In the genomic region with DNA sequence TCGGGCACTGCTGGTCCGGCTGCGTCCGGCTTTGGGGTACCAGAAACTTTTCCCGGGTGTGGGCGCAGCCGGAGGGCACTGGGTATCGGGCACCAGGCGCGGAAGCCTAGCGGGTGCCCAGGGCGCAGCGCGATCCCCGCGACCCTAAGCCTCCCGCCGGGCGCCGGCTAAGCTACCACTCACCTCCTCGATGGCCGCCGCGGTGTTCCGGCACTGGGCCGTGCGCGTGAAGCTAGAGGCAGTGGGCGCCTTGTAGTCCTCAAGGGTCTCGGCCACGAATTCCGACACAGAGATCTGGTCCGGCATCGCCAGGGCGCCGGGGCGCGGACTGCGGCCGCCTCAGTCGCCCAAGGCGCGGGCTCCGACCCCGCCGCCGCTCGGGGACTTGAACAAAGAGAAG, we compare ENCODE assay signal across 8 mouse cellular contexts.
A peak's percentile ranks its signal among the peaks of the same experiment; 100 is the strongest.
DNase-seq lines count a peak whose midpoint lies in the region; ATAC-seq and TF ChIP-seq lines count a peak whose summit lies in the region.
"Not testable (repeated sequence)": the region's sequence is repeated elsewhere in the genome, so short reads cannot be mapped to it uniquely, and the experiment has no call there.

No protein-coding gene starts in this region.

- H3K9me3 ChIP-seq in forebrain, embryonic 12.5 days; heart, embryonic 15.5 days (replicated peaks); intestine, embryonic 14.5 days (ENCODE audit: control insufficient read depth, low read length); limb, embryonic 11.5 days (ENCODE audit: control insufficient read depth, low read length); liver, postnatal 0 days (ENCODE audit: low read length); midbrain, postnatal 0 days (ENCODE audit: low read length); stomach, postnatal 0 days (ENCODE audit: control insufficient read depth, low read length): not testable (repeated sequence)

- peak overlapping the region; percentile 38; the same call in 1 of the 2 replicates for H3K9ac ChIP-seq in forebrain, embryonic 12.5 days
- peak overlapping the region; percentile 47; the same call in 1 of the 2 replicates for H3K9ac ChIP-seq in heart, embryonic 15.5 days
- H3K9ac ChIP-seq in intestine, embryonic 14.5 days (ENCODE audit: low read length) = peak overlapping the region; percentile 45
- peak overlapping the region; percentile 56 for H3K9ac ChIP-seq in limb, embryonic 11.5 days (ENCODE audit: low read length)
- H3K9ac ChIP-seq in liver, postnatal 0 days (replicated peaks); midbrain, postnatal 0 days (replicated peaks; ENCODE audit: low read length, poor library complexity, severe bottlenecking); stomach, postnatal 0 days (ENCODE audit: low read length): not testable (repeated sequence)

- not testable (repeated sequence) for H3K36me3 ChIP-seq in forebrain, embryonic 12.5 days (replicated peaks); heart, embryonic 15.5 days; intestine, embryonic 14.5 days (ENCODE audit: control insufficient read depth, insufficient read depth, low read length); limb, embryonic 11.5 days (ENCODE audit: control insufficient read depth, insufficient read depth, low read length); liver, postnatal 0 days (replicated peaks; ENCODE audit: insufficient read depth, low read length); midbrain, postnatal 0 days (ENCODE audit: insufficient read depth, low read length); stomach, postnatal 0 days (ENCODE audit: control insufficient read depth, insufficient read depth, low read length)

- under 1% methylated on average over 18 of the region's 48 CpGs for WGBS in forebrain, embryonic 12.5 days
- WGBS in heart, embryonic 15.5 days = 2% methylated on average over 22 of the region's 48 CpGs
- WGBS in intestine, embryonic 14.5 days = 2% methylated on average over 17 of the region's 48 CpGs
- 3% methylated on average over 22 of the region's 48 CpGs for WGBS in limb, embryonic 11.5 days
- WGBS in liver, postnatal 0 days (ENCODE audit: insufficient replicate concordance) = 7% methylated on average over 10 of the region's 48 CpGs
- WGBS in midbrain, postnatal 0 days = 11% methylated on average over 18 of the region's 48 CpGs
- WGBS in stomach, postnatal 0 days = 3% methylated on average over 19 of the region's 48 CpGs

- not testable (repeated sequence) for ATAC-seq in forebrain, embryonic 12.5 days (ENCODE audit: low FRiP score); heart, embryonic 15.5 days (replicated peaks; ENCODE audit: insufficient number of reproducible peaks, insufficient read depth, low FRiP score, low read depth); intestine, embryonic 14.5 days (replicated peaks; ENCODE audit: low FRiP score, low TSS enrichment, low read depth); limb, embryonic 11.5 days (ENCODE audit: insufficient number of reproducible peaks, low FRiP score, low TSS enrichment, low read depth); liver, postnatal 0 days; midbrain, postnatal 0 days (ENCODE audit: low FRiP score); stomach, postnatal 0 days (ENCODE audit: low FRiP score, low TSS enrichment)

- not testable (repeated sequence) for H3K27me3 ChIP-seq in forebrain, embryonic 12.5 days; heart, embryonic 15.5 days; intestine, embryonic 14.5 days (replicated peaks; ENCODE audit: control insufficient read depth, insufficient read depth, low read length); limb, embryonic 11.5 days (ENCODE audit: control insufficient read depth, insufficient read depth, low read length); liver, postnatal 0 days (ENCODE audit: insufficient read depth, low read length); midbrain, postnatal 0 days (ENCODE audit: insufficient read depth, low read length); stomach, postnatal 0 days (ENCODE audit: control insufficient read depth, insufficient read depth, low read length)

- peak overlapping the region; percentile 45 for H3K4me2 ChIP-seq in forebrain, embryonic 12.5 days
- peak overlapping the region; percentile 57 for H3K4me2 ChIP-seq in heart, embryonic 15.5 days
- not testable (repeated sequence) for H3K4me2 ChIP-seq in intestine, embryonic 14.5 days (ENCODE audit: low read length); limb, embryonic 11.5 days (ENCODE audit: low read depth, severe bottlenecking); midbrain, postnatal 0 days (ENCODE audit: low read depth, low read length, poor library complexity, severe bottlenecking)
- H3K4me2 ChIP-seq in liver, postnatal 0 days (ENCODE audit: low read depth, low read length) = 0 out of 2 replicates have a peak overlapping the region, but pooled peaks have one; percentile 26
- peak overlapping the region; percentile 49 for H3K4me2 ChIP-seq in stomach, postnatal 0 days (replicated peaks; ENCODE audit: low read depth)

- TF ChIP-seq CTCF in liver, postnatal 0 days (IDR thresholded peaks at IDR 0.05; ENCODE audit: low read depth); midbrain, postnatal 0 days (IDR thresholded peaks at IDR 0.05); stomach, postnatal 0 days (IDR thresholded peaks at IDR 0.05; ENCODE audit: low read depth): not testable (repeated sequence)

- TF ChIP-seq EP300 in liver, postnatal 0 days (IDR thresholded peaks at IDR 0.05; ENCODE audit: low read depth); stomach, postnatal 0 days (optimal IDR thresholded peaks at IDR 0.05): not testable (repeated sequence)

- peak overlapping the region; percentile 43 for H3K4me3 ChIP-seq in forebrain, embryonic 12.5 days (replicated peaks)
- peak overlapping the region; percentile 53 for H3K4me3 ChIP-seq in heart, embryonic 15.5 days
- H3K4me3 ChIP-seq in intestine, embryonic 14.5 days (ENCODE audit: low read depth, low read length) = peak overlapping the region; percentile 40
- H3K4me3 ChIP-seq in limb, embryonic 11.5 days (ENCODE audit: low read depth, low read length) = peak overlapping the region; percentile 37
- peak overlapping the region; percentile 32 for H3K4me3 ChIP-seq in liver, postnatal 0 days (ENCODE audit: low read depth, low read length)
- peak overlapping the region; percentile 31 for H3K4me3 ChIP-seq in midbrain, postnatal 0 days (ENCODE audit: low read depth, low read length)
- H3K4me3 ChIP-seq in stomach, postnatal 0 days (ENCODE audit: low read depth, low read length) = peak overlapping the region; percentile 33

- H3K27ac ChIP-seq in forebrain, embryonic 12.5 days; heart, embryonic 15.5 days; intestine, embryonic 14.5 days (ENCODE audit: low read depth); limb, embryonic 11.5 days (replicated peaks; ENCODE audit: low read depth, low read length); liver, postnatal 0 days (ENCODE audit: low read depth); midbrain, postnatal 0 days (ENCODE audit: low read depth, low read length); stomach, postnatal 0 days (replicated peaks): not testable (repeated sequence)

- DNase-seq in embryo, embryonic 10.5 days (ENCODE audit: low spot score) = peak; percentile 4
- DNase-seq in intestine, embryonic 14.5 days (ENCODE audit: low spot score) = peak; percentile 61
- peak; percentile 47 for DNase-seq in limb, embryonic 11.5 days (ENCODE audit: low spot score)
- peak; percentile 10 for DNase-seq in liver, postnatal 0 days
- not testable (repeated sequence) for DNase-seq in midbrain, postnatal 0 days (ENCODE audit: low spot score)
- DNase-seq in stomach, postnatal 0 days (ENCODE audit: low spot score) = peak; percentile 13

- not testable (repeated sequence) for H3K4me1 ChIP-seq in forebrain, embryonic 12.5 days; heart, embryonic 15.5 days (replicated peaks); intestine, embryonic 14.5 days (replicated peaks; ENCODE audit: control insufficient read depth, insufficient read depth, low read length); limb, embryonic 11.5 days (ENCODE audit: control insufficient read depth, insufficient read depth, low read length); liver, postnatal 0 days (ENCODE audit: insufficient read depth); midbrain, postnatal 0 days (ENCODE audit: insufficient read depth, low read length); stomach, postnatal 0 days (replicated peaks; ENCODE audit: control insufficient read depth, insufficient read depth)
